Mouse (Mus musculus): ENCODE measurements around the gene Ppp2r5a. TPM values are rescaled to one million over a fixed set of nuclear protein-coding genes. Genes with fewer than 3 reads are reported as not detected.

Ppp2r5a gene
- polyA plus RNA-seq, 1 experiment from 2014 or later = 20.6 TPM

- peaks cover 16% of the 10 kb centered on the region for H3K4me1 ChIP-seq
- no peak for ATAC-seq (ENCODE audit: insufficient number of reproducible peaks, low FRiP score, low TSS enrichment, low read depth)
- WGBS = 23% methylated on average over 3 of the region's 3 CpGs
- no peak overlapping the region for H3K4me2 ChIP-seq
- no peak overlapping the region for H3K9ac ChIP-seq
- no peaks in the 10 kb centered on the region for H3K36me3 ChIP-seq
- no peak overlapping the region for H3K4me3 ChIP-seq
- no peak overlapping the region for H3K27ac ChIP-seq
- no peaks in the 10 kb centered on the region for H3K9me3 ChIP-seq
- no peaks in the 10 kb centered on the region for H3K27me3 ChIP-seq
These were observed 13.5 kb upstream of the Ppp2r5a start for GRCm38 (mm10) chr1:191416611-191417010.

DNA sequence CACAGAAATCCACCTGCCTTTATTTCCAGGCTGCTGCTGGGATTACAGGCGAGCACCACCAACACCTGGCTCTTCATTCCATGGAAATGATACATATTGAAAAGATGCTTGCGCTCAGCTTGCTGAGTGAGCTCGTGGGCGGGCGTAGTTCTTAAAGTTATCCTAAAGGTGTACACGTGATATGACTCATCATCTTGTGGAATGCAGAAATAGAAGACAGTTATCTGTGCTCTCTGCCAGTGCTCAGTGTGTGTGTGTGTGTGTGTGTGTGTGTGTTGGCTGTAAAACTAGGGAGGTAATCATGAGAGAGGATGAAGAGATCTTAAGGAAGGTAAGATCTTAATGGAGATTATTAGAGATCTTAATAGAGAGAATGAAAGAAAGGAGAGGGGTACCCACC is 11.4 kb upstream of the Ppp2r5a start:
- peaks cover 7% of the 10 kb centered on the region; the same call in 1 of the 2 replicates for H3K4me1 ChIP-seq
- H3K4me2 ChIP-seq = no peak overlapping the region
- 68% methylated on average over 6 of the region's 6 CpGs for WGBS
- no peak overlapping the region for H3K9ac ChIP-seq
- H3K9me3 ChIP-seq = no peaks in the 10 kb centered on the region
- H3K27ac ChIP-seq = no peak overlapping the region
- no peaks in the 10 kb centered on the region; the same call in 1 of the 2 replicates for H3K27me3 ChIP-seq
- H3K36me3 ChIP-seq = no peaks in the 10 kb centered on the region
- ATAC-seq (ENCODE audit: insufficient number of reproducible peaks, low FRiP score, low TSS enrichment, low read depth) = no peak
- no peak overlapping the region for H3K4me3 ChIP-seq

- Histone ChIP-seq H3K27me3 (no peaks in the 10 kb centered on the region; the same call in 1 of the 2 replicates), H3K9ac (no peak overlapping the region), H3K36me3 (no peaks in the 10 kb centered on the region), H3K4me2 (no peak overlapping the region), H3K4me1 (peaks cover 7% of the 10 kb centered on the region; the same call in 1 of the 2 replicates), H3K4me3 (no peak overlapping the region), H3K9me3 (no peaks in the 10 kb centered on the region), H3K27ac (no peak overlapping the region)
- 38% methylated on average over 6 of the region's 6 CpGs for WGBS
- ATAC-seq (ENCODE audit: insufficient number of reproducible peaks, low FRiP score, low TSS enrichment, low read depth) = no peak
These were observed 10.8 kb upstream of the Ppp2r5a start for GRCm38 (mm10) chr1:191413691-191414415.

GRCm38 (mm10) chr1:191410294-191411036 is 7.4 kb upstream of the Ppp2r5a start:
- Histone ChIP-seq H3K9ac (no peak overlapping the region), H3K4me2 (no peak overlapping the region), H3K27me3 (no peaks in the 10 kb centered on the region; the same call in 1 of the 2 replicates), H3K4me1 (no peaks in the 10 kb centered on the region), H3K36me3 (no peaks in the 10 kb centered on the region), H3K9me3 (no peaks in the 10 kb centered on the region), H3K4me3 (no peak overlapping the region), H3K27ac (no peak overlapping the region)
- ATAC-seq (ENCODE audit: insufficient number of reproducible peaks, low FRiP score, low TSS enrichment, low read depth) = no peak
- 54% methylated on average over 10 of the region's 10 CpGs for WGBS

DNA sequence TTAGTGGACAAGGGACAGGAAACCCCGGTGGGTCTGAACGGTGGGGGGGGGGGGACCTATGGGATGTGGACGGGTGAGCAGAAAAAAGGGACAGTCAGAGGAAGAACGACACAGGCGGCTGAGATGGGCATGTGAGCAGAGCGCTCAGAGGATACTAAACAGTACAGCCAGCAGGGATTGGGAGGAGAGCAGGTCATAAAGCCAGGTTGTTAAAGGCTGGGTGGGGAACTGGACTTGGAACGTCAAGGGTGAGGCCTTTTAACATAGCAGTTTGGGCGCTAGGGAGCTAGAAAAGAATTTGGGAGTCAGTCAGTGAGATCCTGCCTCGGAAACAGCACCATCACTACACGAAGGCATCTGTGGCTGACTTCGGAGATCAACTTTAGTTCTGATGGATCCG is 4.2 kb upstream of the Ppp2r5a start:
- Histone ChIP-seq H3K4me3 (no peak overlapping the region), H3K9ac (no peak overlapping the region), H3K36me3 (no peaks in the 10 kb centered on the region), H3K4me2 (no peak overlapping the region), H3K27ac (no peak overlapping the region), H3K9me3 (no peaks in the 10 kb centered on the region), H3K4me1 (no peaks in the 10 kb centered on the region), H3K27me3 (no peaks in the 10 kb centered on the region; the same call in 1 of the 2 replicates)
- ATAC-seq (ENCODE audit: insufficient number of reproducible peaks, low FRiP score, low TSS enrichment, low read depth) = no peak
- WGBS = 56% methylated on average over 12 of the region's 12 CpGs

DNA sequence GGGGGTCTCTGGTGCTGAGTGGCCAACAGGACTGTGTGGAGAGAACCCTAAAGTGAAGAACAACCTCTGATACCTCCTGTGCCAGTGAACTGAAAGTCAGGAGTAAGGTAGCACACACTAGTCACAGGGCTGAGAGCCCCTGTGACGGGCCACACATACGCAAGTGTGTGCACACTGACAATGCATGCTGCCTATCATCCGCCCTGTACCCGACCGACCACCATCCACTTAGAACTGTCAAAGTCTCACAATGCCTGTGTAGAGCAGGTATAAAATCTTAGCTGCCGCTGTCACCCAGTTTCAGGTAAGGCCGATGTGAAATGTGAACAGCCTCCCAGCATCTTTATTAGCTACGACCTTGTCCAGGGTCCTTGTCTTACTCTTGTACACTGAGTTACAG is 3.4 kb upstream of the Ppp2r5a start:
- Histone ChIP-seq H3K9me3 (no peaks in the 10 kb centered on the region), H3K9ac (no peak overlapping the region), H3K4me1 (no peaks in the 10 kb centered on the region), H3K27me3 (no peaks in the 10 kb centered on the region; the same call in 1 of the 2 replicates), H3K27ac (no peak overlapping the region), H3K4me2 (no peak overlapping the region), H3K36me3 (no peaks in the 10 kb centered on the region), H3K4me3 (no peak overlapping the region)
- 91% methylated on average over 8 of the region's 8 CpGs for WGBS
- no peak for ATAC-seq (ENCODE audit: insufficient number of reproducible peaks, low FRiP score, low TSS enrichment, low read depth)

DNA sequence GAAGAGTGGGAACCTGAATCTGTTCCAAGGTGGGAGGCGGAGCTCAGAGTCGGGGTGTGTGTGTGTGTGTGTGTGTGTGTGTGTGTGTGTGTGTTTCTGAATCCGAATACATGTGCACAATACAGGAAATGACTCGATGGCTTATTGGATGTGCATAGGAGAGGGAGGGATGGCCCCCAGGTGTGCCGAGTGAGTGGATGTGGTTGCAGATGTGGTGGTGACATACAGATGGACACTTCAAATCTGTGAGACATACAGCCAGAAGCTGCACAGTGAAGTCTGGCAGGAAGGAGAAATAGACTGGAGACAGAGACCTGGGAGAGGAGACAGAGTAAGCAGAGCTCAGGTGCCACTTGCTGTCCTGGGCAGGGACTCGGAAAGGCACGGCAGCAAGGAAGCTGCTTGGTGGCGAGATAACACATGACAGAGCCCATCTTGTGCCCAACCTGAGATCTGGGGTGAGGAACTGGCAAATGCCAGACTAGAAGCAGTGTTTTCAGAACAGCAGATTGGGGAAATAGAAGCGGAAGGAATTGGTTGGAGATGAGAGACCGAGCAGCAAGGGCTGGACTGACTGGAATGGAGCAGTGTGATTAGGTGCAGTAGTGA is 1.8 kb upstream of the Ppp2r5a start:
- Histone ChIP-seq H3K9ac (no peak overlapping the region), H3K4me3 (no peak overlapping the region), H3K36me3 (no peaks in the 10 kb centered on the region), H3K27ac (no peak overlapping the region), H3K4me1 (no peaks in the 10 kb centered on the region), H3K9me3 (no peaks in the 10 kb centered on the region), H3K27me3 (no peaks in the 10 kb centered on the region), H3K4me2 (no peak overlapping the region)
- 76% methylated on average over 10 of the region's 10 CpGs for WGBS
- ATAC-seq (ENCODE audit: insufficient number of reproducible peaks, low FRiP score, low TSS enrichment, low read depth) = no peak

DNA sequence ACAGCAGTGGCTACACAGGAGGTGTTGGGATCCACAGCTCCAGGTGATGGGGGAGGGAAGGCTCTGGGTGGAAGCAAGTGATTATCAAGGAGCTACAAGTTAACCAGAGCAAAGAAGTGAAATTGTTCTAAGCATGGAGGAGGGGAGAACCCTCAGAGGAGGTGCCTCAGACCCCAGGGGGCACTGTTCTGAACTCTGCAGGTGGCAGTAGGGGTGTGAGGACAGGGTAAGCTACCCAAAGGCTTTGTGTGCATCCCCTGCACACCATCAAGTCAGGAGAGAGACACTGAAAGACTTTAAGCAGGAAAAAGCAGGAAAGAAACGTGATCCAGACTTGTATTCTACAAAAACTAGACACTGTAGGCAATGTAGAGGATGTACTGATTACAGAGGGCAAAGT is 1.2 kb upstream of the Ppp2r5a start:
- no peaks in the 10 kb centered on the region for H3K9me3 ChIP-seq
- no peaks in the 10 kb centered on the region for H3K4me1 ChIP-seq
- no peak overlapping the region for H3K27ac ChIP-seq
- no peaks in the 10 kb centered on the region for H3K27me3 ChIP-seq
- H3K9ac ChIP-seq = no peak overlapping the region
- WGBS = 29% methylated on average over 1 of the region's 1 CpGs
- ATAC-seq (ENCODE audit: insufficient number of reproducible peaks, low FRiP score, low TSS enrichment, low read depth) = no peak
- no peak overlapping the region for H3K4me3 ChIP-seq
- no peaks in the 10 kb centered on the region for H3K36me3 ChIP-seq
- H3K4me2 ChIP-seq = no peak overlapping the region

GRCm38 (mm10) chr1:191402506-191402905 is 566 bp downstream of the Ppp2r5a start:
- ATAC-seq (ENCODE audit: insufficient number of reproducible peaks, low FRiP score, low TSS enrichment, low read depth) = no peak
- Histone ChIP-seq H3K4me1 (0 out of 2 replicates have a peak, but pooled peaks cover 3% of the 10 kb centered on the region), H3K9ac (no peak overlapping the region), H3K27ac (no peak overlapping the region), H3K9me3 (no peaks in the 10 kb centered on the region), H3K27me3 (no peaks in the 10 kb centered on the region), H3K4me2 (no peak overlapping the region), H3K36me3 (no peaks in the 10 kb centered on the region), H3K4me3 (no peak overlapping the region)
- WGBS = 24% methylated on average over 7 of the region's 7 CpGs

GRCm38 (mm10) chr1:191396897-191397849 is 5.9 kb downstream of the Ppp2r5a start:
- Histone ChIP-seq H3K9me3 (no peaks in the 10 kb centered on the region), H3K36me3 (no peaks in the 10 kb centered on the region), H3K27me3 (no peaks in the 10 kb centered on the region), H3K4me1 (0 out of 2 replicates have a peak, but pooled peaks cover 11% of the 10 kb centered on the region), H3K4me2 (peak overlapping the region; percentile 74), H3K9ac (peak overlapping the region; percentile 73), H3K27ac (peak overlapping the region; percentile 98), H3K4me3 (peak overlapping the region; percentile 81)
- ATAC-seq (ENCODE audit: insufficient number of reproducible peaks, low FRiP score, low TSS enrichment, low read depth) = peak; percentile 99
- WGBS = under 1% methylated on average over 77 of the region's 82 CpGs

DNA sequence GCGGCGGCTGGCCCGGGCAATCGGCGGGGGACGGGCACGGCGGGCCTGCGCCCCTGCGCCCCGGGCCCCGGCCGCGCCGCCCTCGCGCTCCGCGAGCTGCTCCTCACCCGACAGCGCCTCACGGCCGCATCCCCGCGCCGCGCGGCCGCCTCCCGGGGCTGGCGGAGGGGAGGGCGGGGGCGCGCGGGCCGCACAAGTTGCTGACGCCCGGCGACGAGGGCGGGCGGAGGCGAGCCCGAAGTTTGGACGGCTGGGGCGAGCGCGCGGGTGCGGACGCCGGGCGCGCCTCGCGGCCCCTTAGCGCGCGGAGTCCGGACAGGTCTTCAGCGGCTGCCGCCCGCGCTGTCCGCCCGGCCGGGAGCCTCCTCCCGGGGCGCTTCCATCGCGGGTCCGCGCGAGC is 6.6 kb downstream of the Ppp2r5a start:
- Histone ChIP-seq H3K9ac (peak overlapping the region; percentile 73), H3K4me3 (peak overlapping the region; percentile 81), H3K9me3 (no peaks in the 10 kb centered on the region), H3K27ac (peak overlapping the region; percentile 96), H3K36me3 (no peaks in the 10 kb centered on the region), H3K4me2 (peak overlapping the region; percentile 74), H3K4me1 (peaks cover 14% of the 10 kb centered on the region), H3K27me3 (no peaks in the 10 kb centered on the region)
- no peak; the same call in 1 of the 2 replicates for ATAC-seq (ENCODE audit: insufficient number of reproducible peaks, low FRiP score, low TSS enrichment, low read depth)
- under 1% methylated on average over 53 of the region's 74 CpGs for WGBS
